Mouse (Mus musculus) spleen, adult 2 months (tissue): Measurements from ENCODE around the gene Gm11114. TPM values are rescaled to one million over a fixed set of nuclear protein-coding genes. Genes with fewer than 3 reads are reported as not detected.
A peak's percentile ranks its signal among the peaks of the same experiment; 100 is the strongest.

Source experiments
- DNase-seq, 2 experiments: peaks; one replicate each; pipeline versions ENCODE4 v3.0.0 to v3.0.0-alpha.2; 2012 to 2021; ENCODE audit warnings: low spot score in 2 of 2, low read depth in 1 of 2
- H3K27ac ChIP-seq: fragments of 200-500 bp; 2 replicates; pipeline ENCODE4 v1.5.1; 2012; ENCODE audit warnings: low read length, inconsistent platforms; ENCODE audit not compliant: insufficient read depth
- H3K27me3 ChIP-seq: fragments of 200-500 bp; 2 replicates; pipeline ENCODE4 v1.6.1; 2012; ENCODE audit warnings: mild to moderate bottlenecking, moderate library complexity, low read length, inconsistent platforms; ENCODE audit not compliant: control insufficient read depth, insufficient read depth
- H3K36me3 ChIP-seq: fragments of 200-500 bp; 2 replicates; pipeline ENCODE4 v1.6.1; 2012; ENCODE audit warnings: mild to moderate bottlenecking, low read length, inconsistent platforms; ENCODE audit not compliant: control insufficient read depth, insufficient read depth
- H3K4me1 ChIP-seq: fragments of 200-500 bp; 2 replicates; pipeline ENCODE4 v1.6.1; 2011; ENCODE audit warnings: inconsistent platforms; ENCODE audit not compliant: control insufficient read depth, insufficient read depth, insufficient read length
- H3K4me3 ChIP-seq: fragments of 200-500 bp; 2 replicates; pipeline ENCODE4 v1.5.1; 2011; ENCODE audit warnings: mild to moderate bottlenecking, inconsistent platforms; ENCODE audit not compliant: insufficient read depth, insufficient read length; ENCODE audit errors: extremely low read depth
- CTCF ChIP-seq: fragments of 200-500 bp; IDR thresholded peaks from 2 replicates; pipeline ENCODE4 v1.5.1; 2011; ENCODE audit warnings: mild to moderate bottlenecking, inconsistent platforms; ENCODE audit not compliant: insufficient read depth, insufficient read length, insufficient replicate concordance; ENCODE audit errors: extremely low read depth
- POLR2A ChIP-seq: fragments of 200-500 bp; IDR thresholded peaks from 2 replicates; pipeline ENCODE4 v1.6.1; 2011; ENCODE audit warnings: low read depth, low read length, inconsistent platforms
- WGBS: fragments of 180-500 bp; shearing (Covaris S2); methylation state at CpG from one replicate; pipeline ENCODE4 v1.1.7; 2018; 5-methylcytosine and 5-hydroxymethylcytosine counted together
- polyA plus RNA-seq: library from polyadenylated mRNA; depleted of rRNA; stranded (reverse); fragments of >200 nt; gene quantifications from 2 replicates; pipeline ENCODE4 v1.2.3, GENCODE M21; 2012

Gene Gm11114
- polyA plus RNA-seq, 1 experiment = not detected

- TF ChIP-seq CTCF = no peak
- TF ChIP-seq POLR2A = no peak
- H3K27me3 ChIP-seq = no peaks in the 10 kb centered on the region
- no peak for DNase-seq
- peaks cover 2% of the 10 kb centered on the region for H3K36me3 ChIP-seq
- peak overlapping the region; percentile 73; the same call in 1 of the 2 replicates for H3K4me3 ChIP-seq
- H3K27ac ChIP-seq = no peak overlapping the region
- WGBS = 70% methylated on average over 11 of the region's 11 CpGs
- peaks cover 4% of the 10 kb centered on the region for H3K4me1 ChIP-seq
Measured at GRCm38 (mm10) chr9:85324158-85324875, 11.7 kb downstream of the Gm11114 start.

DNA sequence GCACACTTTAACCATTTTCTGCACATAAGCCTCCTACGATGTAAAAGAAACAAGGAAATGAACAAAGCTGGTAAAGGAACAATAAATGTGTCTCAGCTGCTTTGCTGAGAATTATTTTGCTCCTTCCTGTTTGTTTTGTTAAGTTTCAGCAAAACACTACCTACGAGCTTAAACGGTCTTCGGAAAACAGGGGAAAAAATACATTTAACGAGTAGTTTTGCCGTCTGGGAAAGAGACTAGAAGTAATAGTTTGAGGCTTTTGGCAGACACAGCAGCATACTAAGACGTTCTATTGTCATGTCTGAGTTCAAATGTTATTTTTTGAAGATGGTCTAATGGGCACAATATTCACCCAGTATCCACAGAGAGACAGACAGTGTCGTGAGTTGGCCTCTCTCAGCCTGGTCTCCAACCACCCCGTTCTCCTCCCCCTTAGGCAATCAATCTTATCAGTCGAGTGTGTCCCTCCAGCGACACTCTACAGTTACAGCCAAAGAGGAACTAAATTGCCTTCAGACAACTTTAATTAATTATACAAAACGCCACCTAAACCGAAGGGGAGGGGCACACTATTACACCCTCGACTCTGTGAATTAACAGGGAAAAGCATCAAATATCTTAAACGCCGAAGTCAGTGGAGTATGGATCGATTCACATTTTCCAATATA is 12.8 kb downstream of the Gm11114 start:
- Histone ChIP-seq H3K4me1 (peaks cover 4% of the 10 kb centered on the region), H3K4me3 (peak overlapping the region; percentile 73), H3K27me3 (no peaks in the 10 kb centered on the region), H3K36me3 (peaks cover 2% of the 10 kb centered on the region), H3K27ac (no peak overlapping the region)
- DNase-seq = no peak
- TF ChIP-seq CTCF (no peak), POLR2A (no peak)
- 24% methylated on average over 17 of the region's 17 CpGs for WGBS

DNA sequence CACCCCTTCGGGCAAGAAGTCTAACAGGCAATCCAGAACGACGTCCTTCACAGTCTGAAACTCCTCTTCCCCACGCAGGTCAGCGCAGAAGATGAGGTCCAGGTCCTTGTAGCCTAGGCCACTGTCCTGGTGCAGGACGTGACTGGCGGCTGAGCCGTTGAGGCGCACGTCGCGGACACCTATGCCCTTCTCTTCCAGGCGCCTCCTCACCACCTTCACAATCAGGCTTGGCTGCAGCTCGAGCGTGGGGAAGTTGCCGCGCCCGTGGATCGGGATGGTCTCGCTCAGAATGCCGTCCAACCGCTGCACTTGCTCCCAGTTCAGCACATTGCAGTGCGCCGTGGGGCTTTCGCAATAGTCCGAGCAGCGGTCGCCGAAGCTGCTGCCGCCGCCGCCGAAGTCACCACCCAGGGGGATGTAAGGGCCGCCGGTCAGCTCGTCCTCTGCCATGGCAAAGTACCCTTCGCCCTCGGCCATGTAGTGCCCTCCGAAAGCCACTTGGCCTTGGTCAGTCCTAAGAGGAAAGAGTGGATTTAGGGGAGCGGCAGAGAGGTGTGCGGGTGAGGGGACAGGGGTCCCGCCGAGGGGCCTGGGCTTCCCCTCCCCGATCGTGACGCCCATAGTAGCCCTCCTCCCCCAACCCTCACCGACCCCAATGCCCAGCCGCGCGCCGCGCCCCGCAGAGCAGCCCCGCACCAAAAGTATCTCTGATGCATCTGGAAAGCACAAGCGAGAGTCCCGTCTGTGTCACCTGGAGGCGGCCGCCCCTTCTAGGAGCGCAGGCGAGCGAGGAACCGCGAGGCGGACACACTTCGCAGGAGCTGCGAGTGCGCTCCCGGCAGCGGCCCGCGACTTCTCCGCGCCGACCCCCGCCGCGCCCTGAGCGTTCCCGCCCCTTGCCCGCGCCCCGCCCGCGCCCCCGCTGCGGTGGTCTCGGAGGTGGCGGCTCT is 14.0 kb downstream of the Gm11114 start:
- no peak for TF ChIP-seq CTCF
- TF ChIP-seq POLR2A = no peak
- peak overlapping the region; percentile 38 for H3K27ac ChIP-seq
- H3K27me3 ChIP-seq = no peaks in the 10 kb centered on the region
- H3K36me3 ChIP-seq = peaks cover 2% of the 10 kb centered on the region
- H3K4me1 ChIP-seq = peaks cover 4% of the 10 kb centered on the region
- WGBS = 1% methylated on average over 88 of the region's 88 CpGs
- H3K4me3 ChIP-seq = peak overlapping the region; percentile 73
- peak in 1 of 2 experiments; percentile 36 for DNase-seq

- TF ChIP-seq CTCF (no peak), POLR2A (peak; percentile 92)
- DNase-seq = peak; percentile 78 to 82
Measured at GRCm38 (mm10) chr9:85327242-85328211, 15.0 kb downstream of the Gm11114 start, which contains the start of gene Tent5a. Gene Tent5a, minus strand, starts transcription at chr9:85327348.

DNA sequence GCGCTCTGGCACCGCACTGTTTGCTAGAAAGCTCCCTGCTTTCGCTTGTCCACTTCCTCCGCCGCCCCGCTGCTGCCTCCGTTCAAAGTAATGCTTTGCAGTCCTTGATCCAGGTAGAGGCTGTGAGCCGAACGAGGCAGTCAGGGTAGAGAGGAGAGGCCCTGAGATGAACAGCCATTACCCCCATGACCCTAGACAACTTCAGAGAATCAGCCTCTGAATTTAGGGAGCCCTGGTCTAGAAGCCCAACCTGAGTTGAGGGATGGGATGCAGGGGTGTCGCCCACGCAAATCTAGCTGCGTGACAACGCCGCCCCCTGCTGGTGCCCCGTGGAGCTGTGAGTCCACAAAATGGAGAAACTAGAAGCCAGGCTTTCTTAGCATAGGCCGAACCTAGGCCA is 15.7 kb downstream of the Gm11114 start:
- Histone ChIP-seq H3K4me1 (peaks cover 4% of the 10 kb centered on the region), H3K36me3 (peaks cover 2% of the 10 kb centered on the region; the same call in 1 of the 2 replicates), H3K27me3 (no peaks in the 10 kb centered on the region), H3K4me3 (peak overlapping the region; percentile 73), H3K27ac (peak overlapping the region; percentile 94)
- TF ChIP-seq CTCF = peak; percentile 95
- TF ChIP-seq POLR2A = no peak
- WGBS = 2% methylated on average over 16 of the region's 16 CpGs
- DNase-seq = peak; percentile 68 to 82

More at GRCm38 (mm10) chr9:85327242-85328211, 15.0 kb downstream of the Gm11114 start, which contains the start of gene Tent5a:
- Histone ChIP-seq H3K36me3 (peaks cover 2% of the 10 kb centered on the region; the same call in 1 of the 2 replicates), H3K4me1 (peaks cover 4% of the 10 kb centered on the region), H3K4me3 (peak within 1 kb of the TSS; percentile 73), H3K27ac (peak within 1 kb of the TSS; percentile 94), H3K27me3 (no peaks in the 10 kb centered on the region)
- under 1% methylated on average over 72 of the region's 72 CpGs for WGBS

DNA sequence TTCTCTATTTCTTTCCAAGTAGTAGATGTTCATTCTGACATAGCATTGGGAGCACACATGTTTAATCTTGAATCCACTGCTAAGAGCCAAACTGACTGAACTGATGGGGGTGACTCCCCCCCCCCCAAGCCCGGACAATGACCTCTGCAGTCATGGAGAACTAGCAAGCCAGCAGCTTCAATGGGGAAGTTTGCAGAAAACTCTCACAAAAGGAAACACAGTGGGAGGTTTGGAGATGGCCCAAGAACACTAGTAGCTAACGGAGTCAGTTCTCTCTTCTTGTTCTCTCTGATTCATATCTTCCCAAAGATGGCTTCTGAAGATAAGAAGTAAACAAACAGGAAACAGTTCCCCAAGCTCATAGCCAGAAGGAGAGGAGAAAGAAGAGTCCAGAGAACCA is 18.9 kb downstream of the Gm11114 start:
- H3K36me3 ChIP-seq = no peaks in the 10 kb centered on the region
- TF ChIP-seq POLR2A = no peak
- TF ChIP-seq CTCF = no peak
- H3K27ac ChIP-seq = no peak overlapping the region
- WGBS = 43% methylated on average over 2 of the region's 2 CpGs
- no peak overlapping the region for H3K4me3 ChIP-seq
- DNase-seq = no peak
- H3K27me3 ChIP-seq = no peaks in the 10 kb centered on the region
- no peaks in the 10 kb centered on the region; the same call in 1 of the 2 replicates for H3K4me1 ChIP-seq
